Mouse (Mus musculus): ENCODE measurements at regions not wholly inside any gene's neighbourhood (a gene's known extent, or its start where the extent isn't known, plus 50 kb on each side); places are given as distances from the start of the nearest gene placed in this dataset.
"Not testable (repeated sequence)": the region's sequence is repeated elsewhere in the genome, so short reads cannot be mapped to it uniquely, and the experiment has no call there.

DNA sequence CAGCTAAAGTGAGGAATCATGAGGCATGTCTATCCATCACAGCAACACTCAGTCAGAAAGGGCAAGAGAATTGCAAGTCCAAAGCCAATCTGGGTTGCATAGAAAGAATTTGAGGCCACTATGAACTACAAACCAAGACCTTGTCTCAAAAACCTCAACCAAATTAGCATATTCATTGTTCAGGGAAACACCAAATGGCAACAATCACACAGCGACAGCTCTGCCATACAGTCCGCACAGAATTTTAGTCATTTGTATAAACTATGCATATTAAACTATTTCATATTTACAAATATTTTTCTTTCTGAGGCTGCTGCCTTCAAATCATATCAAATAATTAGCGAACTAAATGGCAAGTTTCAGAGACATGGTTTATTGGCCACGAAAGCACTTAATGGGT is 709.6 kb downstream of the Efna5 start:
- ATAC-seq (replicated peaks; ENCODE audit: low read depth, poor library complexity, severe bottlenecking) = no peak

DNA sequence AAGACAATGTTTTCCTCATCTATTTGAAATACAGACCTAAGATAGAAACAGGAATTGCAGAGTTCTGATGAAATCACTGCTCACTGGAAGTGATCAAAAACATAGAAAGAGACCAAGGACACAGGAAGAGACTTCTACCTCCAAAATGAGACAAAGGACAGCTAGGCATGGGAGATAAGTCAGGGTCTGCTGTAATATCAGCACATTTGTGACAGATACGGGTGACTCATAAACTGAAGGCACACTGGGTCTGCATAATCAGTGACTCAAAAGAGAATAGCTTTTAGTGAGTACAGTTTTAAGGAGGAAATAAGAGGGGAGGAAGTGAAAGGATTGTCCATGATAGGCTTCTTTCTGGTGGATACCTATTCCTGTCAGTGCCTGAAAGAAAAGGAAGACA is 719.7 kb downstream of the Efna5 start:
- ATAC-seq (replicated peaks; ENCODE audit: low read depth, poor library complexity, severe bottlenecking) = no peak

DNA sequence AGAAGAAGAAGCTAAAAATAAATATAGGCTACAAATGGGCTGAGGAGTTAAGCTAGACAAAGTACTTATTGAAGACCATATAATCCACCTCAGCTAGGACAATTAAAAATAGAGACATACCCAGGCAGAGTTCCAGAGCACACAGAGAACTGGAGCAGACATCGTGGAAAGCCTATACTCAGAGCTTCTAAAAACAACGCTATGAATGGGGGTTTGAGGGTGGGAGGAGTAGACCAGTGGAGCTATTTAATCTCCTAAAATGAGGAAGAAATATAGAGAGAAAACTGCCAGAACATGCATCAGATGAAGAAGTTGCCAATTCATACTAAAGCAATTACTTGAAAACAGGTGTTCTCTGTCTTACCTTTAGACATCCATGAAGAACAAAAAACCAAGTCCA is 720.8 kb downstream of the Efna5 start:
- no peak for ATAC-seq (replicated peaks; ENCODE audit: low read depth, poor library complexity, severe bottlenecking)

DNA sequence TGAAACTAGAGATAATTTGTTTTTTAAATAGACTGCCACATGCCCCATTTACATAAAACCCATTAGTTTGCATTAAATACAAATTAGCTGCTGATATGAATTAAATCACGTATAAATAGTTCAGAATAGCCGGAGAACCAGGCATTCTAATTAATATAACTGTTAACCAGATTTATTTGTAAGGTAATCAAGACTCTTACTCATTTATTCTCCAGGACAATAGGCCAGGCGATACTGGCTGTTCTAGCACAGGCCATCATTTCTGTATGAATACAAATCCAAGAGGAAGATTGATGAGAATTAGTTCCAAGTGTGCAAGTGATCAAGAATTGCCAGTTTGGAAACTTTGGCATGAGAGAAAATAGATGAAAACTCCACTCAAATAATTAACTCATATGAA is 746.1 kb downstream of the Efna5 start:
- ATAC-seq (replicated peaks; ENCODE audit: low read depth, poor library complexity, severe bottlenecking) = no peak

DNA sequence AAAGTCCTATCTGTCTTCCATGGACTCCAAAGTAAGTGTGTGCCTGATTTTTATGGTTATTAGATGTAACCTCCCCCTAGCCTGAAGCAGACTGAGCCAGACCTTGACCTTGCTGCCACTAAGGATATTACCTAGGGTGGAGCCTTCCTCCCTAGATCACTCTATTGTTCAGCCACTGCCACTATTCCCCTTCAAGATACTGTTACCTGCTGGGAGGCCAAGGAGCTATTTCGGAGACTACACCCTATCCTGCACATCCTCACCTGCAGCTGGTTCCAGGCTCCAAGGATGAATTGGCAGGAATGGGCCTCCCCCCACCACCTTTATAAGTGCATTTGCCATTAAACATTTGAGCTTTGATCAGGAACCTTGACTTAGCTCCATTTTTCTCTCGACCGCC is 769.4 kb downstream of the Efna5 start:
- ATAC-seq (replicated peaks; ENCODE audit: low read depth, poor library complexity, severe bottlenecking) = not testable (repeated sequence)

DNA sequence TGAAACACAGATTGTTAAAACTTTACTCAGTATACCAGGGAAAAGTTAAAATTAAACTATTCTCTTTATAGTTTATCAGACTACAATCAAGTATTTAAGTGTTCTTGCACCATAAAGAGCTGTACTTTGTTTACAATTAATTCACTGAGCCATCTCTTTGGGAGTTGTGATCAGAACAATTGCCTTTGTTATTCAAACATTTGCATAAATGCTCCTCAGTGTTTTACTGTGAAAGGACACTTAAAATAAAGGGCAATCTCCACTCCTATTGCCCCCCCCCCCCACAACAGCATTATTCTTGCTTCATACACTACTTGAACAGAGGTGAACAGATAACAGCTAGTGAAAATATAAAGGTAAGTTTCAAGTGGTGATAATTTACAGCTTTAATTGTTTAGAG is 772.1 kb downstream of the Efna5 start:
- no peak for ATAC-seq (replicated peaks; ENCODE audit: low read depth, poor library complexity, severe bottlenecking)

DNA sequence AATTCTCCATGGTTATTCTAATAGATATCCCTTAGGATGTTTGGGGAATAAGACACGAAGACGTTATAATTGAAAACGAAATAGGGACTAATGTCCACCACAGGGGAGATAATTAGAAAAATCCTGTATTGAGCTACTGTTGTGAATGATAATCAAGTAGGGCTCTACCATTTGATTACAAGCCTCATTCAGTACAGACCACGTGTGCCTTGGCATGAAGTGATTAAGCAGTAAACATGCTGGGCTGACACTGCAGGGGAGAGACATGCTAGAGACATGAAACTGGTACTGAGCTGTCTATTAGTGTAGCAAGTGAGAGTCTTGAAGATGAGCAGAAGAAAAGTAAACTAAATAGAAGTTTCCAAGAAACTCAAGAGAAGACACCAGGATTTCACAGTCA is 797.8 kb downstream of the Efna5 start:
- ATAC-seq (replicated peaks; ENCODE audit: low read depth, poor library complexity, severe bottlenecking) = no peak

DNA sequence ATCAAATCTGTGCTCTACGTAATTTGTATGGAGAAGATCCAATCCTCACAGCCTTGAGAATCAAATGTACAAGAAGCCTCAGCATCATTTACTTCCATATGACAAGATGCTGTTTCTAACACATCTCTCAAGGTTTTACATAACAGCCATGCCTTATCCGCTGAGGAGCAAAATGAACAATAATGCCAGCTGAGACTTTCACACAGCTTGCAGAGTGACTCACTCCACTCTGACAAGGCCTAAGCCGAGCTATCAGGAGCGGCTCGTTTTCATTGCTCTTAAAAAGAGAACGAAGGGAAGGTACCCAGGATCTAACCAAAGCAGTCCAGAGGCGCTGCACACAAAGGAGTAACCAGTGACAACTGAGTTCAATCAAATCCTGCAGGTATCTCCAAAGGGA is 803.5 kb downstream of the Efna5 start:
- no peak for ATAC-seq (replicated peaks; ENCODE audit: low read depth, poor library complexity, severe bottlenecking)

DNA sequence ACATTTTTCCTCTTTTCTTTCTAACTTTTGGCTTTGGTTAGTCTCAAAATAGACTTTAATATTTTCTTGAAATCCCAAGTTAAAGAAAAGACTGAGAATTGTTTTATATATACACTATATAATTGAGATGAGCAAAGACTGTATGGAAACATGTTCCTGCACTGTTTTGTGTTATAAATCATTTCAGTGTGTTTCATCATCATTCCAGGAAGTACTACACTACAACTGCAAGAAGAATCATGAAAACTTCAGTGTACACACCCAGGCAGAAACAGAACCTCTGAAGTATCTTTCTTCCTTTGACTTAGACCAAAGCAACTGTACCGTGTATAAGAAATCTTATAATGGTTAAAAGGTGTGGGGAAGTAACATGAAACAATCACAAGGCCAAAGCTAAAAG is 816.2 kb downstream of the Efna5 start:
- no peak for ATAC-seq (replicated peaks; ENCODE audit: low read depth, poor library complexity, severe bottlenecking)

DNA sequence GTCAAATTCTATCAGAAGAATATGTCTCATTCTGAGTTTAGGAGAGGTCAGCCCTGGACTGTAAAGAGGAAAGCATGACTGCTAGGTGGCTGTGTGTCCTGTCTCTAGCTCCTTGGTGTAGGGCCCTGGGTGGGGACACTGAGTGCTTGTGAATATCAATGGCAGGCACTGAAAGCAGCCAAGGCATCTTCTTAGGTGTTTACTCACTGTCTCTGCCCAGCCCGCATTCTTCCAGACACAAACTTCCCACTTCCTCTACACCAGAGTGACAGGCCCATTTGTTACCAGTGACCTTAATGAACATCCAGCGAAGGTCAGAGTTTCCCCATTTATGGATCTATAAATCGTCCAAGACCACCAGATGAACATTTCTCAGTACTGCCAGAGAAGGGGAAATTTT is 823.1 kb downstream of the Efna5 start:
- no peak for ATAC-seq (replicated peaks; ENCODE audit: low read depth, poor library complexity, severe bottlenecking)

DNA sequence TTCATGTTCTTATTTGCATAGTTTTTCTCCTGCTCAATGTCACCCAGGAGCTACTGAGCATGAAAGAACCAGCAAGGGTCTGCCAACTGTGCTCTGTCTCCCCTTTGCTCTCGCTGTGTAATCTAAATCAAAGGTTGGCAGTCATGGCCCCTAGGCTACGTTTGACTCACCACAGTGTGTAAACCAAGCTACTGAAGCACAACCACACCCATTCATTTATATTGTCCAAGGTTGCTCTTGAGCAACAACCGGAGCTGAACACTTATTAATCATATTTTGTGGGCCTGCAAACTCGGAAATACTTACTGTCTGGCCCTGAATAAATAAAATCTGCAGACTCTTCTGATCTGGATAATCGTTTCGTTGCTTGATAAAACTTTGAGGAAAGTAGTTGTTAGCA is 826.3 kb downstream of the Efna5 start:
- no peak for ATAC-seq (replicated peaks; ENCODE audit: low read depth, poor library complexity, severe bottlenecking)

DNA sequence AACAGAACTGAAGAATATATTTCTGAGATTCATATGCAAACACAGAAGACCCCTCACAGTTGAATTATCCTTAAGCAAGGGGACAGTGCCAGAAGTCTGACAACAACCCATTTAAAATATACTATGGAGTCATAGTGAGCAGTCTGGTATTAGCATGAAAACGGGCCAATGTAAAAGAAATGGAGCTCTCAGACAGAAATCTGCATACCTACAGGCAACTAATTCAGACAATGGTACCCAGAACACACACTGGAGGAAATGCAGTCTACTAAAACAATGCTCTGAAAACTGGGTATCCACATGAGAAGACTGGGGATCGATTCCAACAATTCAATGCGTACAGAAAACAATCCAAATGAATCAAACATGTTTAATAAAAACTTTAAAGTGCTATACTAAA is 832.1 kb downstream of the Efna5 start:
- no peak for ATAC-seq (replicated peaks; ENCODE audit: low read depth, poor library complexity, severe bottlenecking)

DNA sequence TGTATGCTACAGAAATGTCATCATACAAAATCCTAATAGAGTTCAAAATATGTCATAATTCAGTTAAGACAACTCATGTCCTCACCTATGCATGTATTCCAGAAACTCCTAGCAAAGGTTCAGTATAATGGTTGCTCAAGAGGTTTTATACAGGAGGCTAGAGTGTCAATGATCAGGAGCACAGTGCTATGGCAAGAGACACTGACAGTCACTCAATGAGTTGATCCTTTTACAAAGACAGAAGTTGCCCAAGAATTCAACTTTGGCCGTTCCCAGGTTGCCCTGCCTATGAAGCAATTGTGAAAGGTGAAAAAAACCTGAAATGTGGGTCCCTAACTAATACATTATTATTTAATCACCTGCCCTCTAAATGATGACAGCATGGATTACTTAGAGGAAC is 850.5 kb downstream of the Efna5 start:
- no peak for ATAC-seq (replicated peaks; ENCODE audit: low read depth, poor library complexity, severe bottlenecking)

All from common myeloid progenitor, adult 5-6 weeks (primary cell).